Mouse (Mus musculus) erythroid progenitor cell, adult 5-6 weeks (primary cell): ENCODE measurements around the gene Slc44a3. TPM values are rescaled to one million over a fixed set of nuclear protein-coding genes. Genes with fewer than 3 reads are reported as not detected.

Source experiments
- ATAC-seq: replicated peaks from 2 replicates; pipeline ENCODE4 v1.8.0; 2016; ENCODE audit warnings: moderate number of reproducible peaks, mild to moderate bottlenecking, moderate TSS enrichment, inconsistent platforms; ENCODE audit not compliant: poor library complexity, low FRiP score, severe bottlenecking
- total RNA-seq, 2 experiments: library from RNA; stranded (forward) in 1 of 2; stranded (reverse) in 1 of 2; fragments of 150-400 nt in 1 of 2; fragments of 186-747, 209-891 nt in 1 of 2; gene quantifications; 2 replicates each; pipeline versions ENCODE4 v1.2.3 to v1.2.4; 2015 to 2017; ENCODE audit warnings: low replicate concordance in 2 of 2

The Slc44a3 gene
- total RNA-seq, 2 experiments from 2014 or later: not detected

DNA sequence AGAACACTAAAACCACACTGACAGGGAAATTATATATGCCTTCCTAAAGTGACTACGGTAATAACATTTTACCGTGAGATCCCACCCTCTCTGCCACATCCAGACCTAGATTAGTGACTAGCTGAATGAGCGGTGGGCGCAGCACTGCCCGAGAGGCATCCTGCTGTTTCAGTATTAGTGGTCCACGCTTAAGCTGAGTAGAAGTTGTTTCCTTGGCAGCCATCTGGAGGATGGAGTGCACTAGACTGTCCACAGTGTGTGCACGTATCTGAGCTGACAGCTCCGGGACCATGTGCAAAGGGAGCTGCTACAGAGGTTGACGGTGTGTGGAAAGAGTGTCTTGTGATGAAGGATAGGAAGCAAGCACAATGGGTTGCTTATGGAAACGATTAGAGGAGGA is 66.4 kb downstream of the Slc44a3 start:
- ATAC-seq: no peak

DNA sequence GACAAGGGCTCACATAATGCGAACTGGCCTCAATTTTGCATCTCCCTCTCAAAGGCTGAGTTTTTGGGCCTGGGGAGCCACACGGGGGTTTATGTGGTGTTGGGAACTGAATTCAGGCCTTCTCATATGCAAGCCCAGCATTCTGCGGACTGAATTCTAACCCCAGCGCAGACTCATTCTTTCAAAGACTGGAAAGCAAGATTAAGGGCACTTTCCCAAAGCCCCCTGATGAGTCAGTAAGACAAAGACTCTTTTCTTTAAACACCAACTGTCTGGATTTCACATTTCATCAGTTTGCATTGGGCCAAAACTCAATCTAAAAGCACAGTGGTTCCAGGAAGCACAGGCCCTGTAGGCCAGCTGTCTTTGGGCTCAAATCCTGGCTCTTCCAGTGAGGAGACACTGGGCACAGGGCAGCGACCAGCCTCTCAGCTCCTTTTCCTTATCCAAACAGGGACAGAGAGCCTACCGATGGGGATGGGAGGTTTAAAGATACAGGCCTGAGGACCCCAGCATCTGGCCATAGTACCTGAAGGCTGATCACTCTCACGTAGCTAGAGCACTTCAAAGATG is 67.4 kb downstream of the Slc44a3 start:
- no peak for ATAC-seq

DNA sequence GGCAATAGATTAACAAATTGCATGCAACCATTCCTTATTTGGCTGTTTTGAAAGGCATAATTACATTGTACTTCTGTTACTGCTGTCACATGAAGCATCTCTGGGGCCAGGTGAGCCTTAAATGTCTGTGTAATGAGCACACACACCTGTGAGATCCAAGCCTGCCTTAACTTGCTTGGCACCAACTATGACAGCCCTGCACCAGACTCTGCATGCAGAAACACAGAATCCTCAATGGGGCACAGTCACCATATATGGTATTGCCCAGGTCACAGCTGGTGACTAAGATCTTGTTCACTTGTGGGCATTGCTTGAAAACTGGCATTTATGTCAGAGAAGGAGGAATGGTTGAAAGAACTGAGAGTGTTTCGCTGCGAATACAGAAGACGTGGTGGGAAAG is 69.4 kb downstream of the Slc44a3 start:
- no peak for ATAC-seq

DNA sequence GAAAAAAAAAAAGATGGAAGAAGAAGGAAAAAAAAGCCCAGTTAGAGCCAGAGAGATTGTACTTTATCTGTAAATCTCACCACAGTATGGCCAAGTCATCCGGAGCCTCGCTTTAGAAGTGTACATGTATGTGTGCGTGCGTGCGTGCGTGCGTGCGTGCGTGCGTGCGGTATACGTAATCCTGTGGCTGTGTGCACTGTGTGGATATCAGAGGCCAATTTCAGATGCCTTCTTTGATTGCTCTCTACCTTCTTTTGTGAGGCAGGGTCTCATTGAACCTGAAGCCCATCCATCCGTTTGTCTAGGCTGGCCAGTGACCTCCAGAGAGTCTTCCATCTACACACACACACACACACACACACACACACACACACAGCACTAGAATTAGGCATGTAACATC is 70.7 kb downstream of the Slc44a3 start:
- ATAC-seq: no peak

DNA sequence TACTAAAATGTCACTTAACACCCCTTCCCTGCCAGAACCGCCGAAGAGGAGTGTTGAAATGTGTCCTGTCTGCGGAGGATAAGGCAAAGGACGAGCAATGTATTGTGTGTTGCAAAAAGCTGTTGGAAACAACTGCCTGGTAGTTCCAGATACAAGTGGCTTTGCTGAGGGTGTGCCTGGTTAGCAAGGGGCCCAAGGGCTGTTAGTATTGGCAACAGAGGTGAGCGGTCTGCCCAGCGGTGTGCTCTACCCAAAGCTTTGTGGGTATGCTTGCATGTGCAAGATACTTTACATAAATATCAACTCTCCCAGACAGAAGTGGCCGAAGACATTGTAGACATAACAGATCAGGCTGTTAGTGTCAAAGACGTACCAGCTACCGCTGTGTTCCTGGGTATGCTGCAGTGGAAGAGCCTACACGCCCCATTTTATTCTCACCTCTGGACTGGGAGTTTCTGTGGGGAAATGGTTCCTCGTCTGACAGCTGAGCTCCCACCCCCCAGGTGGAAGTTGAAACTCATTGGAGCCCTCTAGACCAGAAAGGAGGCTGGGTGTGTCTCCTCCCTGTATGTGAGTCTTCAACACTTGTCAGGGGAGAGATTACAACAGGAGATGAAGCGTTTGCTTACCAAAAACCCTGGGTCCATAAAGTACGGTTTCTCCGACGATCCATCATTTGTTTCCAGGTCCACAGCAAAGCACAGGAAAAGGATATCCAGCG is 71.6 kb downstream of the Slc44a3 start:
- ATAC-seq: peak; percentile 62

DNA sequence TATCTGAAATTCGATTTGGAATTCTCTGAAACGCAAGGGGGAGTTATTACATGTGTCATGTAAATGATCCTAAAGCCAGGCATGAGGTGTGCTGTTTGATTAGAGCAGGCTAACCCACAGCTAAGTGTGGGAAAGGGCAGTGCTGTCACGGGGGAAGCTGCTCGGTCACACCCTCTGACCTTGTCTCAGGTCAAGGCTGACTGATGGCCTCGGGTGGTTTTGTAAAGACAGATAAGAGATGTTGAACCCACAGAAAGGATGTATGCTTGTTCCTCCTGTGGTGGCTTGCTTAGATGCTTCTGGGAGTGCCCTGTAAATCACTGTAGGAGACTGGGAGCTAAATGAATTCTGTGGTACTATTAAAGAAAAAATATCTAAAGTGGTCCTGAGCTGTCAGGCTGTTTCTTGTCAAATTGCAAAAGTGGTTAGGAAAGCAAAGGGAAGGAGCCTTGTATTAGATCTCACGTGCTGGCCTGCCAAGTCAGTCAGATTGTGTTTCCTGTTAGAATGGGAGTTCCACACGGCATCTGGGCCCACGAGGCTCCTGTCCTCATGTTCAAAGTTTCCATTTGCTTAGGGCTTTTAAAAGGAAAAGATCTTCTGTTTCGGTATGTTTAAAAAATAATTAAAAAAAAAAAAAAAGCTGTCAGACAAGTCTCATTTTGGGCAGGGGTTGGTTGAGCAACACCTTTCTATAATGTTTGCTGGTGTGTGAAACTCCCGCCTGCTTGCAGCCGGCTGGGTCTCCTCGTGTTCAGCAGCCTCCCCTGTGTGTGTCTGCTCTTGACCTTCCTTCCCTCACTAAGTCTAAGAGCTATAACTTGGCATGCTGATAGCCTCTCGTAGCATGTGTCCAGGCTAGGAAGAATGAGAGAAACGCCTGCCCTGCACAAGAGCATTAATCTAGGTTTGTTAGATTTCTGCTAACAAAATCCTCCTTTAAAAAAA is 73.4 kb downstream of the Slc44a3 start:
- 0 out of 2 replicates have a peak, but pooled peaks have one; percentile 28 for ATAC-seq

DNA sequence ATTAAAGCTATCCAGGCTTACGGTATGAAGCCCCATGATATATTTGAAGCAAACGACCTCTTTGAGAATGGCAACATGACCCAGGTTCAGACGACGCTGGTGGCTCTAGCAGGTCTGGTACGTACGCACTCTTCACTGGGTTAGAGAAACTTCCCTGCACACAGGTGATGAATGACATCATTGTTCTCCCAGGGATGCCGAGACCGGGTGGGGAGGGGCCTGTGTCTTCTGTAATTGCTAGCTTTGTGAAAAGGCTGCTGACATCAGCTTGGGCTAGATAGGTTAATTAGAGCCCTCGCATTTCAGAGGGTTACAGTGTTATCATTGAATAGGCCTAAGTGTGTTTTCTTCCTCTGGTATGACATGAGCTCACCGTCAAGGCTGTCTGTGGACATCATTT is 80.8 kb downstream of the Slc44a3 start:
- no peak for ATAC-seq

DNA sequence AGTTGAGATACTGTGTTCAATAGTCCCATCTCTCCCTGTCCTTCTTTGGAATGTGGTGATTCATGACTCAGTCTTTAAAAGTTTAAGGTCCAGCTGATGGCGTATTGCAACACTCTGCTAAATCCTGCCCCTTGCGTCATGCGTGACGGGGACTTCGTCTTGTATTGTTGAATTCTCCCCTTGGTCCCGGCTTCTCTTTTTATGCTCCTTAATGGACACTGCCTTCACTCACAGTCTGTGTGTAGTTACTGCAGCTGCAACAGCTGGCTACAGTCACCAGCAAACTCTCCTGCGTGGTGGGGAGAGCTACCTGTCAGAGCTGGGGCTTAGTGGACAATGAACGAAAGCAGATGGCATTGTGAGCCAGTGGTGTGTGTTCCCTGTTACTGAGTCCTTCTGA is 82.7 kb downstream of the Slc44a3 start:
- no peak for ATAC-seq

DNA sequence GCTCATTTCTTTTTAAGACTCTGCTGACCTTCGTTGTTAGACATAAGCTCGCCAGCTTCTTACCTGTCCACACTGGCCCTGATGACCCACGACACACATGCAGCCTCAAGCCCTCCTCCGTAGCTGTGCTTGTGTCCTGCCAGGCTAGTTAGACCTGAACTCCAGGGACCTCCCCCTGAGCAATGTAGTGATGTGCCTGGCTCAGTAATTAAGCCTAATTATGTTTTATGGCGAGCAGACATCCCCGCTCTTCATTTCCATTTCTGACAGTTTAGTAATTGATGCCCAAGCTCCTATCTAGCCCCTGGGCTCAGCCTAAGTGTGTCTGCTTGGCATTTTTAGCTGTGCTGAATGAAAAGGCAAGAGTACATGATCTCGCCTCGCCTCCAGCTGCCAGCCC is 83.6 kb downstream of the Slc44a3 start:
- ATAC-seq: no peak

DNA sequence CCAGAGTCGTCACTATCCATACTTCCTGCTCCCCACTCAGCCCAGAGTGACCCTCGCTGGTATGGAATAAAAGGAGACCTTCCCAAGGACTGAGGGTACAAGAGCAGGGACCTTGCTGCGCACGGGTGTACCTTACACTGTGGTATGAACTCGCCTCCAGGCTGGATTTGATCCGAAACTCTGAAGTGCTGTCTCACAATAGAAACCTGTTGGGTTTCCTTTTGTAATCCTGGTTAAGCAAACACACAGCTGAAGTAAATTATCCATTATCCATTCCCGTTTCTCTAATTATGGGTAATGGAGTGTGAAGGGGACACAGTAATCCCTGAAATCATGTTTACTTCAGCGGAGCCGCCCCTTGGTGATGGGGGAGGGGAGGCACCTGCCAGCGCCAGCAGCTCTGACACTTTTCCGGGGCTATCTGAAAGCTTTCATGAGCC is 84.2 kb downstream of the Slc44a3 start:
- ATAC-seq: no peak

DNA sequence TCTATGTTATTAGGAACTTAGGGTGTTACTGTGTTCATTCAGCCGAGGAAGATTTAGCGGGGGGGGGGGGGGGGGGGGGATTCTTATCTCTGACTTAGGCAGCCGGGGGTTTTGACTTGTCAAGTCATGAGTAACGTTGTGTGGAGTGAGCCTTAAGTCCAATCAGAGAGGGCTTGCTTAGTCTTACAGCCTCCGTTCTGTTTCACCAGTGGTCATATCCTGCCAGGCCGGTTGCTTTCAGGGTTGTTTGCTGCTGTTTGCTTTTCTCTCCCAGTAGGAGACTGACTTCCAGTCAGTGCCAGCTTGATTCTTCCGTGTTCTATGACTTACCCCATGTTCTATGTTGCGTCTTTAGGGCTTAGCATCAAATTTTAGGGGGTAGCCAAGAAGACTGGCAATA is 85.8 kb downstream of the Slc44a3 start:
- no peak for ATAC-seq

DNA sequence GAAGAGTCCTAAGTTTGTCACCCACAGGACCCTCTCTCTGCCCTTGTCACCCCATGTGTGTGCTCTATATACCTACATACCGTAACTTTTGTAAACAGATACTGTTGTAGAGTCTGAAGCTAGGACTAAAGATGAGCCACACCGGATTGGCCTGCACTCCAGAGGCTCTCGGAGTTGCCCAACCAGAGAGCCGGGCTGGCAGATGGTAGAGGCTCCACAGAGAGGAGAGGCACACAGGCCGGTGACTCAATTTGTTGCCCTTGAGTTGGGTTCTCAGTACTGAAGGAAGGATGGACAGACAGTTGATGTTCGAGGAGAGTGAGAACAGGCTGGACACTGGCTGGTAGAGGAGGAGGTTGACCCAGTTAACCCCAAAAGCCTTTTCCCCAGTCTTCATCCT is 87.8 kb downstream of the Slc44a3 start:
- ATAC-seq: no peak

DNA sequence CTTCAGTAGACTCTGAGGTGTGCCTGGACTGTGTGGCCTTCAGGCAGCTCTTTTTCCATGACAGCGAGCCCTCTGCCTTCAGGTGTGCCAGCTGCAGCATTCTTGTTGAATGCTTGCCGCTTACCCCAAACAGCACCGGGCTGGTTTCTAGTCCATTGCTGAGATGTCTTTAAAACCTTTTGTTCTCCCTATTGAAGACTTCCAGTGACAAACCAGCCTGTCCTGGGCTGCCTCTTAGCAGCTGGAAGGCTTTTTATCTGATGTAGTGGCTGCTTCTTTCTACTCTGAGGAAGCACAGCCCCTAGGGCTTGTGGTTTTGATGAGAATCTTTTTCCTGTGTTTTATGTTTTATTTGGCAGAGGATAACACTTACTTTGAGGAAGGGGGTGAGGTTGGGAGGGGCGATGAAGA is 88.3 kb downstream of the Slc44a3 start:
- ATAC-seq: no peak

DNA sequence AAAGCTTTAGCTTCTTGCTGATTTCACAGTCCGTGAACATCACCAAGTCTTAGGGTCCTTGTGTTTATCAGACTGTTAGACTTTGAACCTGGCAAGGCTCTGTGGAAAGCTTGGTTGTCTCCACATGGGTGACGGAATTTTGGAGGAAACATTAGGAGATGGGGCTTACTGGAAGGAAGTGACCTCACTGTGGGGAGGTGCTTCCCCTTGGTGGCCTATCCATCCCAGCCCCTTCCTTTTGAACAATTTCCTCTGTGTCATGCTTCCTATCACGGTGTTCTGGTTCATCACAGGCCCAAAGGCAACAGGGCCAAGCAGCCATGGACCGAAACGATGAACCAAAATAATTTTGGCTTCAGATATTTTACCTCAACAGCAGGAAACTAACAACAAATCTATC is 89.9 kb downstream of the Slc44a3 start:
- no peak for ATAC-seq

DNA sequence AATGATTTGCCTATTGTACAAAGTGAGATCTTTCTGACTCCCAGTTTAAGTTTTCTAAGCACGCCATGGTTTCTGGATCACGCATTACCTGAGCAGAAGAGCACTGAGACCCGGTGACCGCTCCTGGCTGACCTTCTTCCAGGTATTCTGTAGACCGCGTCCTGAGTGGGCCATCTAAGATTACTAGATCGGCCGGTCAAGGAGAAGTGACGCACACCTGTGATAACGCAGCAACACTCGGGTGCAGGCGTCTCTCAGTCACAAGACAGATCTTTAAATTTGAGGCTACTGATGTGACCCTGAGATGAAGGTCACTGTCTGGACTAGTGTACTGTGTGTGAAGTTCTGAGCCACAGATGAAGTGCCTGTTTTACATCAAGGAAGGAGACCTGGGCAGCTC is 90.7 kb downstream of the Slc44a3 start:
- no peak for ATAC-seq

DNA sequence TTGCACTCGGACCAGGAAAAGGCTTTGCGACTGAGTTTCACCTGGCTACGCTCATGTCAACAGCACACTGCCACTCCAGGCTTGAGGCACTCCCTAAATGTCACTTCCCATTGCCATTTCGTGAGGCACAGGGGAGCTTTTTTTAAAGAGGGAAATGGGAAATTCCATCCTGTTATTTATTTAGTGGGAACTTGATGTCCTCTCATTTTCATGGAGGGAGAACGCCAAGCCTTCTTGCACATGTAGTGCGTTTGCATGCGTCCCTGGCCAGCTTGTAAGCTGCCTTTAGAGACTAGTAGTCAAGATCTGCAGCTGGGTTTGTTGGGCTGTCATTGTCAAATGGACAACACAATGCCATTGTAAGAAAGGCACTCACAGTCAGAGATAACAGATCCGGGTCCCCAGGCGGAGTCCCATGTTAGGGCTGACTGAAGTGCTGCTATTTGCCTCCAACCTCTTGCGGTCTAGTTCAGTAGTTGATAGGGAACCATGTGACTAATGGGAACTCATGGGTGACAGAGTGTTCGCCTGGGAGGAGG is 92.5 kb downstream of the Slc44a3 start:
- no peak for ATAC-seq

DNA sequence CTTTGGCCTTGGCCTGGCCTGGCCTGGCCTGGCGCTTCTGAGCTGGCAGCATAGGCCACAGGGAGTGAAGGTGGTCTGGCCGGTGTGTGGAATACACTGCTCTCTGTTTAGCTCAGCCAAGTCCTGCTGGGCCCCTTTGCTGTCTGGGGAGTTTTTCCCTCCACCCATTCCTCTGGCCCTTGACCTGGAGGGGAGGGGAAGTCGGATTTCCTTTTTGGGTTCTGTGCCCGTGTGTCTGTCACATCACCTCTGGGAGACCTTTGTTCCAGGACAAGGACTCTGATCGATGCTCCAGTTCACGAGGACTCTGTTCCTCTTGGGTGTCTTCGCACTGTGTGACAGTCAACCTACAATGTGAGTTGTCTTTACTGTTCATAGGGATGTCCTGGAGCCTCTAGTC is 94.2 kb downstream of the Slc44a3 start:
- ATAC-seq: no peak

DNA sequence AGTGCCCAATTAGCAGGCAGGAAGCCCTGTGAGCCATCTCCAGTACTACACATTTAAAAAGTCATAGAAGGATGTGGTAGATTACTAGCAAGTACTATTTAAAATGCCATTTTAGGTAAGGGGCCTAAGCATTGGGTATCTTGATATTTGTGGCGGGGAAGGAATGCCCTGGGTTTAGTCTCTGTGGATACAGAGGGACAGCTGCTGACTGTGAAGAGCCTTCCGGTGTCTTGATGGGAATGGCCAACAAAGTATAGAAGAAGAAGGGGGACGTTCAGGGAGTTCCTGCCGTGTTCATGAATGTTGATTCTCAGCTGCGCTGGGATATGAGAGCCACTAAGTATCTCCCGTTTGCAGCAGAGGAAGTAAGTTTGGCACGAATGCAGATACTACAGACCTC is 95.1 kb downstream of the Slc44a3 start:
- ATAC-seq: no peak

DNA sequence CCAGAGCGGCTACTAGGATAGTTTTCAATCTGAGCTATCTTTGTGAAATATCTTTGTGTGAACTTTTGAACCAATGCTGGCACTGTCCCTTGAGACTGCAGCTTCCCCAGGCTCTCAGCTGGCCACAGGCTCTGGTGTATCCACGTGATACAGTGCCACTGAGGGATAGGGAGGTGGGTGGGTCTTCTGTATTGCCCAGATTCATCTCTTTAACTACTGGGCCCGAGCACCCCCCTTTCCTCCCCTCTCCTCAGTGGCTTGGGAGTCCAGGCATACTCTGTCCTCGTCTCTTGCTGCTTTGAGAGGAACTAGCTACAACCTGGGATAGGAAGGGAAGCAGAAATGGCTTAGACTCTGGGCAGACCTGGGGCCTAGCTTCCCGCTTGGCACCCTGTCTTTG is 96.9 kb downstream of the Slc44a3 start:
- ATAC-seq: no peak

DNA sequence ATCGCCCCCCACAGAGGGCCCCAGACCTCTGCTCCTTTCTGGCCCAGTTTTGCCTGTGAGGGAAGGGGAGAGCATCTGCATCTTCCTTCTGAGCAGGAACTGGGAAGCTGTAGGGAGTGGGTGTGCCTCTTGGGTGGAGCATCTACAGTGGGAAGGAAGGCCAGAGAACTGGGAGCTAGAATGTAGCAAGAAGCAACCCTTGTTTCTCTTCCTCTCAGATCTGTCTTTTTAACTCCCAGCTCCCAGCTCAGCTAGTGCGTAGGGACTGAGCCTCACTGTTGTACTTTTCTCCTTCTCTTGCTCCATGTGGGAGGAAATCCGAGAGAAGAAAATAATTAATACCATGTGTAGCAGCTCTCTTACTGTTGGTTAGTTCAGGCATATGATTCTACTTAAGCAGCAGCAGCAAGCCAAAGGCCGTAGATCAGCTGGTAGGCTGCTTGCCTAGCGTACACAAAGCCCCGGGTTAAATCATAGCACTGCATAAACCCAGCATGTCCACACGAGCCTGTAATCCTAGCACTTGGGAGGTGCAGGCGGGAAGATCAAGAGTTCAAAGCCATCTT is 98.2 kb downstream of the Slc44a3 start:
- ATAC-seq: no peak
